Comparison of ENCODE assay signal across 20 mouse cellular contexts in the genomic region with DNA sequence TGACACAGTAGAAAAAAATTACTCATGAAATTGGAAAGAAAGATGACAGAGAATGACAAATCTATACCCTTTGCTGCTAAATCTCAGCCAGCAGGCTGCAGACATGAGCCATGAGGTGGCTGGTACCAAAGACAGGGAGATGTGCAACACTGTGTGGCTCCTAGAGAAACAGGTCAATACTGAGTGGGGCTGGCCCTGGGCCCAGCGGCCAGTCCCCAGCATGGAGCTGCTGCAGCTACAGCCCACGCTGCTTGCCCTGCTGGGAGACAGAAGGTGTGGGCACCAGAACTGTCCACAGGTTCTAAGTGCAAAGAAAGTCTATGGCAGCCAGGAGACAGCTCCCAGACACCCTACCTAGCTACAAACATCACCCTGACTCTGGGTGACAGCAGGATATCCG.
DNase-seq lines count a peak whose midpoint lies in the region; ATAC-seq lines count a peak whose summit lies in the region.
"Had no signal": no experiment of that assay in that cellular context is flagged by ENCODE, and none has a peak within 500 bp of the region (broad histone marks: within the 10 kb centered on the region; RNA-seq: fewer than 3 reads in every experiment).

No protein-coding gene starts in this region.

- ATAC-seq in frontal cortex, adult (ENCODE audit: low TSS enrichment) = no peak
- ATAC-seq: midbrain, embryonic 15.5 days; Patski had no signal

- peak; percentile 20 for DNase-seq in gastrocnemius, adult 18-20 months (ENCODE audit: low spot score)
- DNase-seq in gastrocnemius, postnatal 4 days (ENCODE audit: low spot score in 2 of 2) = no peak
- peak; percentile 84 for DNase-seq in brain, adult 2 months (ENCODE audit: low read depth, low spot score)
- DNase-seq in cerebellum, adult 18-20 months = peak; percentile 74 to 76
- peak; percentile 71 to 75 for DNase-seq in cerebellum, postnatal 10 days
- no peak for DNase-seq in kidney, postnatal 36 days
- DNase-seq in testis, postnatal 14 days (ENCODE audit: low spot score) = no peak
- DNase-seq: adrenal gland, postnatal 14 days; gastrocnemius, postnatal 10 days; heart, adult 11 months; kidney, adult 11 months; kidney, postnatal 25 days; layer of hippocampus, postnatal 36 days; right cerebral cortex, adult 18-20 months; spleen, adult 18-20 months; thymus, adult 18-20 months; thymus, postnatal 25 days had no signal

Comparison
In these comparisons a context has a peak if more than half of its experiments do, and no peak if none do; other contexts are left out.
1. DNase-seq: peak in gastrocnemius, adult 18-20 months (single experiment), brain, adult 2 months (single experiment), cerebellum, adult 18-20 months (2 of 2) and cerebellum, postnatal 10 days (2 of 2); none in gastrocnemius, postnatal 4 days (0 of 2), kidney, postnatal 36 days (0 of 2) and testis, postnatal 14 days (single experiment).